Mouse (Mus musculus): ENCODE results near the gene Prdx2. TPM values are rescaled to one million over a fixed set of nuclear protein-coding genes. Genes with fewer than 3 reads are reported as not detected.

The Prdx2 gene
- polyA plus RNA-seq, 1 experiment from 2014 or later, result 1,445 TPM

DNA sequence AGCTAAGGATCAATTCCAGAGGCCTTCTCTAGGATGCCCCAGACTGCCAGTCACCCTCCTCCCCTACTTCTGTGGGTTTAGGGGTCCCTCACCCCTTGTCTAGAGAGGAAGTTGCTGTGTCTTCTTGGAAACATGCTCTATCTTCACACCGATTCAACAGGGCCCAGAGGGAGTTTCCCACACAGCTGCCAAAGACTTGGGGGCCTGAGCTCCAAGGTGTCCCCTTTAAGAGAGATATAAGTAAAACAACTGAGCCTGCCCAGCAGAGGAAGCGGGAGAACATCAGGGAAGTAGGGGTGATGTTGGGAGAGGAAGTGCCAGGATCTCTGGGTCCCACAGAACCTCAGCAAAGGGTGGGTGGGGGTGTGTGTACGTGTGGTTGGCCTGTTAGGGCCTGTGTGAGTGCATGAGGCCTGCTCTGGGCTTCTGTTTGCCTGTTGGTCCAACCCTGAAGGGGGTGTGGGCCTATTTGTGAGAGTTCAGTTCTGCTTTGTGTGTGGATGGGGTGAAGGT lies 13.2 kb downstream of the Prdx2 start:
- H3K4me3 ChIP-seq, result no peak overlapping the region
- WGBS, result 66% methylated on average over 3 of the region's 3 CpGs
- no peak overlapping the region for H3K27ac ChIP-seq (replicated peaks)
- no peak overlapping the region for H3K9ac ChIP-seq (replicated peaks)
- peaks cover 54% of the 10 kb centered on the region for H3K4me1 ChIP-seq
- H3K9me3 ChIP-seq, result no peaks in the 10 kb centered on the region
- H3K27me3 ChIP-seq, result peaks cover 11% of the 10 kb centered on the region; the same call in 1 of the 2 replicates
- H3K36me3 ChIP-seq, result no peaks in the 10 kb centered on the region
- H3K4me2 ChIP-seq (replicated peaks), result no peak overlapping the region
- ATAC-seq (replicated peaks), result no peak

DNA sequence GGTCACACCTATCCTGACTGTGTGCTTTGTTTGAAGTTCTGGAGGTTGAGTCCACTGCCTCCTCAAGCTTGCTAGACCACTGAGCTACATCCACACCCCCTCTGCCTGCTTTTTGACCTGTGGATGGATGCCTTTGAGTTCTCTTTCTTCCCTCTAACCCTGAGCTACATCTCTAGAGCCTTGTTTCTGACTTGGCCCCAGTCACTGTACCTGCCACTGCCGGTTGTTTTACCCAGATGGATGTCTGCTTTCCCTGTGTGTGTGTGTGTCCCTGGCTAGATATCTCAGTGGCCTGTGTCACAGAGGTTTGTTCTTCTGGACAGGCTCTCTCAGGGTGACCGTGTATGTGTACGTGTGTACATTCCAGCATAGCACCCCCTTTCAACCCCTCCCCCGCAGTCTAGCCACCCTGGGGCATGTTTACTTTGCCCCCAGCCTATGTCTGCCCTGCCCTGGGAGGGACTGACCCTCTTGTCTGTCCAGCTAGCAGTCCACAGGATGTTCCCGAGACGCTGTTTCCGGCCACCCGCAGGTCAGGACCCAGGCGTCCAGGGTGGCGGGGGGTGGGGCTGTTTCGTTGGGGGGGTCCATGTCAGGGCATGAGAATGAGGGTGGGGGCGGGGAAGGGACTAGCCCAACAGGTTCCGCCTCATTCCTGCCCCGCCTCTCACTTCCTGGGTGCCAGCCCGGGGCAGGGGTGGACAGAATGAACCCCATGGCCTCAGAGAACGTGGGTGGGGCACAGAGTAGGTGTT lies 15.1 kb downstream of the Prdx2 start:
- Histone ChIP-seq H3K4me2 (replicated peaks) (peak overlapping the region; percentile 99), H3K9me3 (no peaks in the 10 kb centered on the region), H3K27me3 (peaks cover 12% of the 10 kb centered on the region; the same call in 1 of the 2 replicates), H3K4me3 (no peak overlapping the region), H3K36me3 (no peaks in the 10 kb centered on the region), H3K4me1 (peaks cover 38% of the 10 kb centered on the region), H3K9ac (replicated peaks) (0 out of 2 replicates have a peak overlapping the region, but pooled peaks have one; percentile 61), H3K27ac (replicated peaks) (peak overlapping the region; percentile 85; the same call in 1 of the 2 replicates)
- no peak for ATAC-seq (replicated peaks)
- WGBS, result 15% methylated on average over 16 of the region's 16 CpGs

DNA sequence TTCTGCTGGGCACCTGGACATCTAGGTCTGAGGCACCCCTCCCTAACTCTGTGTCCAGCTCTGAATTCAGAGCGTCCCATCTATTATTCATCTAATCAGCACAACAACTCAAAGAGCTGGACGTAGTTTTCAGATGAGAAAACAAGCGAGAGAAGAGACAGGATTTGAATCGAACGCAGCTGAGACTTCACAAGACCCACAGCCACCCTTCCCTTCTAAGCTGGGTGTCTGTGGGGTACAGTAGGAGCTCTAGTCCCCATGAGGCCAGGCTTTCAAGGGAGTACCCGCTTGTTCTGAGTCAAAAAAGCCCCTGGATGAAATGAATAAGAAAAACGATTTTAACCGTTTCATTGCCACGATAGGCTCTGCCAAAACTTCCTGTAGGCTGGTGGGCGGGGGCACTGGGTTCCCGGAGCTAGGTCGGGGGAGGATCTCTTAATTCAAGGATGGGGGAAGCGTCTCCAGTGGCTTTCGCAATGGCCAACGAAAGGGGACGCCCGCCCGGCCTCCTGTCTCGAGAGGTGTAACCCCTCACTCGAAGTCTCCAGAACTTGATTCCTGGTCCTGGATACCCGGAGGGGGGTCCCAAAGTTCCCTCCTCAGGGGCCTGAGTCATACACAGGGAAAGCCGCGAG lies 15.8 kb downstream of the Prdx2 start:
- WGBS, result under 1% methylated on average over 23 of the region's 23 CpGs
- peak overlapping the region; percentile 85 for H3K27ac ChIP-seq (replicated peaks)
- peak overlapping the region; percentile 60 for H3K4me3 ChIP-seq
- H3K27me3 ChIP-seq, result peaks cover 12% of the 10 kb centered on the region; the same call in 1 of the 2 replicates
- H3K4me1 ChIP-seq, result peaks cover 35% of the 10 kb centered on the region
- H3K9me3 ChIP-seq, result no peaks in the 10 kb centered on the region
- ATAC-seq (replicated peaks), result no peak; the same call in 1 of the 2 replicates
- H3K36me3 ChIP-seq, result no peaks in the 10 kb centered on the region
- H3K9ac ChIP-seq (replicated peaks), result peak overlapping the region; percentile 61
- peak overlapping the region; percentile 99 for H3K4me2 ChIP-seq (replicated peaks)

DNA sequence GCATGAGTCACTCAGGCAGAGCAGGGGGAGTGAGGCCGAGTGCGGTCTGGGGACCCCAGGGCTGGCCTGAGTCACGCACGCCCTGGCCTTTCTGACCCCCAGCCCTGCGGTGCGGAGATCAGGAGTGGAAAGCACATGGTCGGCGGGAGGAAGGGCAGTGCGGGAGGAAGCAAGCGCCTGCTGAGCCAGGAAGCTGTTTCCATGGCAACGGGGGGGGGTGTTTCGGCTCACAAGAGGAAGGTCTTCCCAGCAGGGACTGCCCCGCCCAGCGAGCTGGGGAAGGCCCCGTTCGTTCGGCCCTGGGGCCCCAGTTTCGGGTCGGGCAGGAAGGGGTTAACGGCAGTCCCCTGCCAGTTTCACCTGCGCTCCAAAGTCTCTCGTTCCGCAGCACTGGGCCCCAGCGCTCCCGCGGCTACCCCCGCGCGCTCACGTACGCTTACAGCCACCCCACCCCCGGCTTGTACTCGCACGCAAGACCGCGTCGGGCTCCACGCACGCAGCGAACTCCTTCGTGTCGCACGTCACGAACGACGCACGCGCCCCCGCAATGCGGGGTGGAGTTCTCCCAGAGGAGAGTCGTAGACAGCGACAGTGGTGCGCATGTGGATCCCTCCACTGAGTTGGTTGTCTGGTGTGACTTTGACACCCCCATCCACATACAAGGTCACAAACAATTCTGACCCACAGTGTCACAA lies 16.4 kb downstream of the Prdx2 start:
- H3K9me3 ChIP-seq, result no peaks in the 10 kb centered on the region
- no peaks in the 10 kb centered on the region for H3K36me3 ChIP-seq
- peaks cover 32% of the 10 kb centered on the region for H3K4me1 ChIP-seq
- peak overlapping the region; percentile 85 for H3K27ac ChIP-seq (replicated peaks)
- under 1% methylated on average over 53 of the region's 53 CpGs for WGBS
- H3K4me2 ChIP-seq (replicated peaks), result peak overlapping the region; percentile 99
- peak overlapping the region; percentile 60 for H3K4me3 ChIP-seq
- H3K9ac ChIP-seq (replicated peaks), result peak overlapping the region; percentile 61
- peaks cover 12% of the 10 kb centered on the region; the same call in 1 of the 2 replicates for H3K27me3 ChIP-seq
- ATAC-seq (replicated peaks), result peak; percentile 62

DNA sequence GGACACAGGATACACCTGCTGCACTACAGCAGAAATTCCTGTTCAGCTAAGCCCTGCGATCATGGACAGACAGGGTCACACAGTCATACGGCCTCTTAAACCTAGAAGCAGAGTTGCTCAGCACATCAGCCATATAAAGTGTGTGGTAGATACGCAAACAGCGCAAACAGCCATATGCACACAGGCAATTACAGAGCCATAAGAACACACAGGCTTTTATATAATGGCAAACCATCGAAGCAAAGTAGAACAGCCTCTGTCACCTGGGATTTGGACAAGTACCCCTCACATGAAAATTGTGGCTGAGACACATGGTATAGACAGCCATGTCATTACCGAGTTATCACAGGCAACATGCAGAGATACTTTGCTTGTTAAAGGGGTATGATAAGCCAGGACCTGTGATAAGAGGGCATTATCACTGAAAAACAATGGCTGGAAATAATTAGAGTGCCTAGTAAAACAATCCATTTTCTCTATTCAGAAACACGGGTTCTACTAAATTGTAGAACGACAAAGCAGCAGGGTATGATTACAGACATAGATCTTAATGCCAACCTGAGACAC lies 17.1 kb downstream of the Prdx2 start:
- no peak for ATAC-seq (replicated peaks)
- Histone ChIP-seq H3K27ac (replicated peaks) (peak overlapping the region; percentile 85), H3K4me1 (peaks cover 33% of the 10 kb centered on the region), H3K9ac (replicated peaks) (peak overlapping the region; percentile 61), H3K36me3 (no peaks in the 10 kb centered on the region), H3K4me3 (peak overlapping the region; percentile 60), H3K4me2 (replicated peaks) (peak overlapping the region; percentile 99), H3K9me3 (no peaks in the 10 kb centered on the region), H3K27me3 (peaks cover 12% of the 10 kb centered on the region; the same call in 1 of the 2 replicates)
- WGBS, result 33% methylated on average over 8 of the region's 8 CpGs

DNA sequence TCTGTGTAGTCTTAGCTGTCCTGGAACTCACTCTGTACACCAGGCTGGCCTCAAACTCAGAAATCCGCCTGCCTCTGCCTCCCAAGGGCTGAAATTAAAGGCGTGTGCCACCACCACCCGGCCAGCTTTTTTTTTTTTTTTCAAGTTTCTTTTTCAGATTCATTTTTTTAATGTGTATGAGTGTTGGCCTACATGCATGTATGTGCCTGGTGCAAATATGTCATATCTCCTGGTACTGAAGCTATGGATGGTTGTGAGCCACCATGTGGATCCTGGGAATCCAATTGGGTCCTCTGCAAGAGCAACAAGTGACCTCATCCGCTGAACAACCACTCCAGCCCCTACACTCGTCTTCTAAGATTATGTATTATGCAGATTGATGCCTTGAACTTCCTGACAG lies 18.0 kb downstream of the Prdx2 start:
- no peak overlapping the region for H3K9ac ChIP-seq (replicated peaks)
- H3K4me3 ChIP-seq, result no peak overlapping the region
- 85% methylated on average over 5 of the region's 5 CpGs for WGBS
- no peak overlapping the region for H3K27ac ChIP-seq (replicated peaks)
- H3K9me3 ChIP-seq, result no peaks in the 10 kb centered on the region
- H3K36me3 ChIP-seq, result no peaks in the 10 kb centered on the region
- no peak overlapping the region for H3K4me2 ChIP-seq (replicated peaks)
- peaks cover 12% of the 10 kb centered on the region; the same call in 1 of the 2 replicates for H3K27me3 ChIP-seq
- no peak for ATAC-seq (replicated peaks)
- peaks cover 34% of the 10 kb centered on the region for H3K4me1 ChIP-seq

DNA sequence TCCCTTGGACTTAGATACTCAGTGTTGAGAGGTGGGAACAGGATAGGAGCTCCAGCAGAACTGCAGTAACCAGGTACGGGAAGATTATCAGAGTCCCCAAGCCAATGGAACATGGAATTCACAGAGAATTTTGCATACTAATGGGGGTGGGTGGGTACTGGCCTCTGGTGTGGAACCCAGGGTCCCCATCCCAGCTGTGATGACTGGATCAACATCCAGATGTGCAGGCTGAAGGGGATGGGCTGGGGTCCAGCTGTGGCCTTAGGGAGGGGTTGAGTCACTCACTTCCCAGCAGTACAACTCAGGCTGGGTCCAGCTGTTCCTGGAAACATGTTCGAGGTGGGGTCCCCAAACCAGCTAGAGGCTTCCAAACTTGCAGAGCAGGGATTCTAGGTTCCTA lies 18.5 kb downstream of the Prdx2 start:
- Histone ChIP-seq H3K9ac (replicated peaks) (no peak overlapping the region), H3K9me3 (no peaks in the 10 kb centered on the region), H3K27ac (replicated peaks) (no peak overlapping the region), H3K36me3 (no peaks in the 10 kb centered on the region), H3K4me2 (replicated peaks) (no peak overlapping the region), H3K4me1 (peaks cover 34% of the 10 kb centered on the region), H3K27me3 (peaks cover 12% of the 10 kb centered on the region; the same call in 1 of the 2 replicates), H3K4me3 (no peak overlapping the region)
- 67% methylated on average over 2 of the region's 2 CpGs for WGBS
- ATAC-seq (replicated peaks), result no peak

DNA sequence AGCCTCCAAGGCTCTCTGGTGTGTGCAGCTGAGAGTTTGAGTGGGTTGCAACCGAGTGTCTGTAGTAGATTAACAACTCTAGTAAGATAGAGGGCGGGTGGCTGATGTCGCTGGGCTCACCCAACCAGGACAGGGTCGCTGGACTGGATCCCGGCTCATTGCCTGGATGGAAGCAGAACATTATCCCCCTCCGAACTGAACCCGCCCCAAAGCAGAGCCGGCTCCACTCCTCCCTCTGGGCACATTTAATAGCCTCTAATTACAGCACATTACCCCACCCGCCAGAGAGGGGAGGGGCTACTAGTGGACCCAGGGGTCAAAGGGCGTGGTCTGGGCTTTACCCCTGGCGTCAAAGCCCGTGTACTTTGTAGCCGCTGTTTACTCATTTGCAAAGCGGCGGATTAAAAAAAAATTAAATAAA lies 19.9 kb downstream of the Prdx2 start:
- Histone ChIP-seq H3K4me1 (peaks cover 34% of the 10 kb centered on the region), H3K4me2 (replicated peaks) (peak overlapping the region; percentile 92), H3K9me3 (no peaks in the 10 kb centered on the region), H3K27me3 (peaks cover 12% of the 10 kb centered on the region; the same call in 1 of the 2 replicates), H3K27ac (replicated peaks) (no peak overlapping the region), H3K4me3 (peak overlapping the region; percentile 61; the same call in 1 of the 2 replicates), H3K9ac (replicated peaks) (0 out of 2 replicates have a peak overlapping the region, but pooled peaks have one; percentile 67), H3K36me3 (no peaks in the 10 kb centered on the region)
- WGBS, result 13% methylated on average over 15 of the region's 15 CpGs
- no peak for ATAC-seq (replicated peaks)

DNA sequence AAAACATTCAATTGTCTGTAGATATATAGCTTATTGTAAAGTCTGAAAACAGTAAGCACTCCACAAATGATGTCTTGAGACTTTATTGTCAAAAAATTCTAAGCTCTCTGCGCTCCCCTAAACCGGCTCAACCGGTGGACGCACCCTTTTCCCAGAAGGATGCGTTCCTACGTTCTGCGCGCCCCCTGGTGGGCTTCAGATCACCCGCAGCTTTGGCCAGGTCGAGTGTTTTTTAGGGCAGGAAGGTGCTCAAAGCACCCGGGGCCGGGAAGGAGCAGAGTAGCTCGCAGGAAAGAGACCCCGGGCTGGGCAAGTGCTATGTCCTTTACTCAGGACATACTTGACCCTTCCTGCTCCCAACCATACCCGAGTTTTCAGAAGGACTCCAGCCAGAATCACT lies 20.4 kb downstream of the Prdx2 start:
- 0% methylated on average over 15 of the region's 15 CpGs for WGBS
- H3K9me3 ChIP-seq, result no peaks in the 10 kb centered on the region
- H3K9ac ChIP-seq (replicated peaks), result peak overlapping the region; percentile 67
- peak; percentile 58 for ATAC-seq (replicated peaks)
- H3K27me3 ChIP-seq, result peaks cover 12% of the 10 kb centered on the region; the same call in 1 of the 2 replicates
- peak overlapping the region; percentile 90 for H3K27ac ChIP-seq (replicated peaks)
- no peaks in the 10 kb centered on the region for H3K36me3 ChIP-seq
- peak overlapping the region; percentile 61 for H3K4me3 ChIP-seq
- H3K4me1 ChIP-seq, result peaks cover 30% of the 10 kb centered on the region
- H3K4me2 ChIP-seq (replicated peaks), result peak overlapping the region; percentile 92

DNA sequence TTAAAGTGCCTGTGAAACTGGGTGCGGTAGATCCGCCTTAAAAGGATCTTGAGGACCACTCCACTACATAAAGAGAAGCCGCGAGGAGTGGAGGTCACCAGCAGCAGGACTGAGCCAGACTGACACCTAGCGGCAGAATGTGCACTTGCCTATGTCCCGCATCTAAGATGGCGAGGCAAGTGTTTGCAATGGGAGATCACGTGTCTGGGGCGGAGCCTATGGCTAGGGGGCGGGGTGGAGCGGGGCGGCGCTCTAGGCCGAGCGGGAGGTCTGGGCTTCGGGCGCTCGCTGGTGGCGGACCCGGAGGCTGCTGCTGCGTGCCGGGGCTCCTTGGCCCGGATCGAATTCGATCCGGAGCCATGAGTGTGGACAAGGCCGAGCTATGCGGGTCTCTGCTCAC lies 21.0 kb downstream of the Prdx2 start, which contains the start of gene Hook2:
Hook2 (plus strand) TSS at position 255 of the 400 bp plus-strand sequence.
- peaks cover 25% of the 10 kb centered on the region for H3K4me1 ChIP-seq
- H3K27me3 ChIP-seq, result peaks cover 12% of the 10 kb centered on the region; the same call in 1 of the 2 replicates
- peak within 1 kb of the TSS; percentile 61 for H3K4me3 ChIP-seq
- H3K9ac ChIP-seq (replicated peaks), result peak within 1 kb of the TSS; percentile 67
- no peaks in the 10 kb centered on the region for H3K9me3 ChIP-seq
- peak; percentile 92 for ATAC-seq (replicated peaks)
- H3K36me3 ChIP-seq, result 0 out of 2 replicates have a peak, but pooled peaks cover 3% of the 10 kb centered on the region
- peak within 1 kb of the TSS; percentile 92 for H3K4me2 ChIP-seq (replicated peaks)
- H3K27ac ChIP-seq (replicated peaks), result peak within 1 kb of the TSS; percentile 90
- under 1% methylated on average over 28 of the region's 28 CpGs for WGBS

DNA sequence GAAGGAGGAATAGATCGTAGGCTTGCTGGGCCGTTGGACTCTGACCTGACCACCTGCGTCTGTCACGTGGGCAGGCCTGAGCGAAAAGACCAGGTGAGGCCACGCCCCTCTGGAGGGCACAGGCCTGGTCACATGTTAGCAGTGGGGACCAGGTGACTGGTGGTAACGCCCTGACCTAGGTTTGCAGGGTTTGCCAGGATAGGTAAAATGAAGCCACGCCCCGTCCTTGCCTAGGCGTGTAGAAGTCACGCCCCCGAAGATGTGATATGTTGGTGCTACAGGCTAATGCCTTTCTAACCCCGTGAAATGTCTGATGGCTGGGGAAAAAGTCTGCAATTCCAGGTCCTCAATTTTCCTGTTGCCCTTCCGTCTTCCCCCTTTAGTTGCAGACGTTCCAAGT lies 21.4 kb downstream of the Prdx2 start:
- Histone ChIP-seq H3K4me1 (peaks cover 20% of the 10 kb centered on the region), H3K9me3 (no peaks in the 10 kb centered on the region), H3K4me3 (peak overlapping the region; percentile 61), H3K27ac (replicated peaks) (peak overlapping the region; percentile 56), H3K36me3 (0 out of 2 replicates have a peak, but pooled peaks cover 3% of the 10 kb centered on the region), H3K27me3 (peaks cover 12% of the 10 kb centered on the region; the same call in 1 of the 2 replicates), H3K9ac (replicated peaks) (peak overlapping the region; percentile 67), H3K4me2 (replicated peaks) (peak overlapping the region; percentile 92)
- peak; percentile 19; the same call in 1 of the 2 replicates for ATAC-seq (replicated peaks)
- under 1% methylated on average over 15 of the region's 15 CpGs for WGBS
